Mouse (Mus musculus) MEL (cell line): Measurements from ENCODE around the gene Hsd17b3. TPM values are rescaled to one million over a fixed set of nuclear protein-coding genes. Genes with fewer than 3 reads are reported as not detected.
A peak's percentile ranks its signal among the peaks of the same experiment; 100 is the strongest.

Source experiments
- DNase-seq: peaks from one replicate; pipeline ENCODE4 v3.0.0; 2011; ENCODE audit warnings: low read depth, low spot score
- H3K27ac ChIP-seq: 2 replicates; pipeline ENCODE4 v1.5.1; 2012; ENCODE audit warnings: low read depth, mild to moderate bottlenecking, control low read depth, low read length, moderate library complexity; ENCODE audit not compliant: control insufficient read depth
- H3K27me3 ChIP-seq, 2 experiments: fragments of 150-350 bp in 1 of 2; sonication (generic) in 1 of 2; 2 replicates each; pipeline ENCODE4 v1.6.1; 2012; ENCODE audit warnings: low read length in 2 of 2, mild to moderate bottlenecking in 2 of 2, improper control_type of control experiment in 1 of 2, moderate library complexity in 1 of 2; ENCODE audit not compliant: insufficient read depth in 2 of 2, control insufficient read depth in 1 of 2
- H3K36me3 ChIP-seq, 2 experiments: 2 replicates each; pipeline ENCODE4 v1.6.1; 2012 to 2014; ENCODE audit warnings: low read length in 2 of 2, improper control_type of control experiment in 1 of 2, inconsistent platforms in 1 of 2, mild to moderate bottlenecking in 1 of 2; ENCODE audit not compliant: insufficient read depth in 2 of 2, control insufficient read depth in 1 of 2
- H3K4me1 ChIP-seq, 2 experiments: fragments of 150-350 bp in 1 of 2; sonication (generic) in 1 of 2; 2 replicates each; pipeline ENCODE4 v1.6.1; 2012; ENCODE audit warnings: low read length in 2 of 2, improper control_type of control experiment in 1 of 2, mild to moderate bottlenecking in 1 of 2; ENCODE audit not compliant: insufficient read depth in 2 of 2, control insufficient read depth in 1 of 2
- H3K4me3 ChIP-seq, 2 experiments: fragments of 150-350 bp in 1 of 2; sonication (generic) in 1 of 2; 2 replicates each; pipeline ENCODE4 v1.5.1; 2012; ENCODE audit warnings: low read depth in 2 of 2, low read length in 2 of 2, mild to moderate bottlenecking in 2 of 2, moderate library complexity in 2 of 2, control low read depth in 1 of 2, improper control_type of control experiment in 1 of 2; ENCODE audit not compliant: control insufficient read depth in 1 of 2, insufficient read depth in 1 of 2
- H3K79me2 ChIP-seq: 2 replicates; pipeline ENCODE4 v1.6.1; 2012; ENCODE audit warnings: mild to moderate bottlenecking, low read length, moderate library complexity; ENCODE audit not compliant: control insufficient read depth, poor library complexity, insufficient read depth
- H3K9ac ChIP-seq: 2 replicates; pipeline ENCODE4 v1.6.1; 2012; ENCODE audit warnings: low read depth, mild to moderate bottlenecking, control low read depth, low read length, moderate library complexity; ENCODE audit not compliant: control insufficient read depth, poor library complexity, severe bottlenecking
- H3K9me3 ChIP-seq: fragments of 150-350 bp; sonication (generic); replicated peaks from 2 replicates; pipeline ENCODE4 v1.6.1; 2012; ENCODE audit warnings: mild to moderate bottlenecking, low read length, improper control_type of control experiment, moderate library complexity; ENCODE audit not compliant: insufficient read depth
- BHLHE40 ChIP-seq: IDR thresholded peaks from 2 replicates; pipeline ENCODE4 v1.6.1; 2012; ENCODE audit warnings: low read depth, mild to moderate bottlenecking, inconsistent platforms, low read length, improper control_type of control experiment, borderline replicate concordance
- CHD1 ChIP-seq: IDR thresholded peaks from 2 replicates; pipeline ENCODE4 v1.6.1; 2012; ENCODE audit warnings: low read depth, mild to moderate bottlenecking, inconsistent platforms, low read length, improper control_type of control experiment
- CHD2 ChIP-seq: IDR thresholded peaks from 2 replicates; pipeline ENCODE4 v1.6.1; 2011; ENCODE audit warnings: low read length, improper control_type of control experiment
- CTCF ChIP-seq, 3 experiments: IDR thresholded peaks in 2 of 3; conservative IDR thresholded peaks in 1 of 3; 2 replicates each; pipeline ENCODE4 v1.5.1; 2011 to 2012; ENCODE audit warnings: low read length in 3 of 3, low read depth in 2 of 3, mild to moderate bottlenecking in 2 of 3, improper control_type of control experiment in 1 of 3, inconsistent platforms in 1 of 3, mixed read lengths in 1 of 3, moderate library complexity in 1 of 3; ENCODE audit not compliant: control insufficient read depth in 1 of 3, insufficient read depth in 1 of 3, poor library complexity in 1 of 3, severe bottlenecking in 1 of 3
- E2F4 ChIP-seq: IDR thresholded peaks from 2 replicates; pipeline ENCODE4 v1.6.1; 2011; ENCODE audit warnings: low read depth, low read length, improper control_type of control experiment, borderline replicate concordance
- EP300 ChIP-seq, 2 experiments: IDR thresholded peaks; 2 replicates each; pipeline ENCODE4 v1.6.1; 2011; ENCODE audit warnings: improper control_type of control experiment in 2 of 2, low read length in 2 of 2, low read depth in 1 of 2, mild to moderate bottlenecking in 1 of 2
- ETS1 ChIP-seq: IDR thresholded peaks from 2 replicates; pipeline ENCODE4 v1.6.1; 2012; ENCODE audit warnings: low read depth, mild to moderate bottlenecking, inconsistent platforms, low read length, improper control_type of control experiment, moderate library complexity
- GABPA ChIP-seq: IDR thresholded peaks from 2 replicates; pipeline ENCODE4 v1.6.1; 2012; ENCODE audit warnings: low read depth, mild to moderate bottlenecking, inconsistent platforms, low read length, improper control_type of control experiment, moderate library complexity
- GATA1 ChIP-seq: IDR thresholded peaks from 2 replicates; pipeline ENCODE4 v1.6.1; 2011; ENCODE audit warnings: low read depth, low read length, improper control_type of control experiment
- HCFC1 ChIP-seq: IDR thresholded peaks from 2 replicates; pipeline ENCODE4 v1.6.1; 2012; ENCODE audit warnings: low read depth, mild to moderate bottlenecking, inconsistent platforms, low read length, improper control_type of control experiment, moderate library complexity
- JUND ChIP-seq: IDR thresholded peaks from 2 replicates; pipeline ENCODE4 v1.6.1; 2011; ENCODE audit warnings: low read depth, mild to moderate bottlenecking, improper control_type of control experiment, low read length
- KAT2A ChIP-seq: conservative IDR thresholded peaks from 2 replicates; pipeline ENCODE4 v1.6.1; 2012; ENCODE audit warnings: low read depth, low read length, improper control_type of control experiment, inconsistent platforms
- MAFK ChIP-seq: IDR thresholded peaks from 2 replicates; pipeline ENCODE4 v1.6.1; 2011; ENCODE audit warnings: low read depth, mild to moderate bottlenecking, low read length, improper control_type of control experiment, borderline replicate concordance
- MAX ChIP-seq: IDR thresholded peaks from 2 replicates; pipeline ENCODE4 v1.6.1; 2011; ENCODE audit warnings: low read length, improper control_type of control experiment
- MAZ ChIP-seq: IDR thresholded peaks from 2 replicates; pipeline ENCODE4 v1.6.1; 2012; ENCODE audit warnings: low read depth, mild to moderate bottlenecking, inconsistent platforms, low read length, improper control_type of control experiment
- MEF2A ChIP-seq: IDR thresholded peaks from 2 replicates; pipeline ENCODE4 v1.6.1; 2014; ENCODE audit warnings: low read depth, mild to moderate bottlenecking, inconsistent platforms, low read length, improper control_type of control experiment; ENCODE audit not compliant: poor library complexity, insufficient replicate concordance, severe bottlenecking; ENCODE audit errors: extremely low read depth
- MXI1 ChIP-seq: IDR thresholded peaks from 2 replicates; pipeline ENCODE4 v1.6.1; 2011; ENCODE audit warnings: mild to moderate bottlenecking, low read depth, low read length, improper control_type of control experiment
- MYB ChIP-seq: IDR thresholded peaks from 2 replicates; pipeline ENCODE4 v1.6.1; 2011; ENCODE audit warnings: mild to moderate bottlenecking, low read depth, low read length, improper control_type of control experiment
- MYC ChIP-seq: IDR thresholded peaks from 2 replicates; pipeline ENCODE4 v1.6.1; 2011; ENCODE audit warnings: low read depth, mild to moderate bottlenecking, low read length, improper control_type of control experiment, moderate library complexity
- NELFE ChIP-seq: IDR thresholded peaks from 2 replicates; pipeline ENCODE4 v1.6.1; 2011; ENCODE audit warnings: low read depth, low read length, improper control_type of control experiment
- NRF1 ChIP-seq: IDR thresholded peaks from 2 replicates; pipeline ENCODE4 v1.6.1; 2014; ENCODE audit warnings: low read depth, mild to moderate bottlenecking, inconsistent platforms, low read length, improper control_type of control experiment, moderate library complexity; ENCODE audit not compliant: poor library complexity, insufficient read depth, severe bottlenecking
- POLR2A ChIP-seq, 2 experiments: IDR thresholded peaks; 2 replicates each; pipeline ENCODE4 v1.6.1; 2011 to 2012; ENCODE audit warnings: low read length in 2 of 2, mild to moderate bottlenecking in 2 of 2, control low read depth in 1 of 2, improper control_type of control experiment in 1 of 2, low read depth in 1 of 2, moderate library complexity in 1 of 2; ENCODE audit not compliant: control insufficient read depth in 1 of 2, insufficient read depth in 1 of 2, poor library complexity in 1 of 2
- POLR2AphosphoS2 ChIP-seq: IDR thresholded peaks from 2 replicates; pipeline ENCODE4 v1.6.1; 2011; ENCODE audit warnings: low read length, improper control_type of control experiment
- POLR2AphosphoS5 ChIP-seq: IDR thresholded peaks from 2 replicates; pipeline ENCODE4 v1.6.1; 2012; ENCODE audit warnings: low read depth, borderline replicate concordance, mild to moderate bottlenecking, inconsistent platforms, low read length, moderate library complexity, mixed read lengths
- RCOR1 ChIP-seq: IDR thresholded peaks from 2 replicates; pipeline ENCODE4 v1.6.1; 2012; ENCODE audit warnings: low read depth, mild to moderate bottlenecking, inconsistent platforms, low read length, improper control_type of control experiment
- SIN3A ChIP-seq: IDR thresholded peaks from 2 replicates; pipeline ENCODE4 v1.6.1; 2012; ENCODE audit warnings: low read length, improper control_type of control experiment, inconsistent platforms
- SMC3 ChIP-seq: IDR thresholded peaks from 2 replicates; pipeline ENCODE4 v1.6.1; 2011; ENCODE audit warnings: low read depth, low read length, improper control_type of control experiment
- TAL1 ChIP-seq: IDR thresholded peaks from 2 replicates; pipeline ENCODE4 v1.6.1; 2012; ENCODE audit warnings: mild to moderate bottlenecking, inconsistent platforms, low read length, moderate library complexity, mixed read lengths
- TBP ChIP-seq: IDR thresholded peaks from 2 replicates; pipeline ENCODE4 v1.8.0; 2011; ENCODE audit warnings: low read depth, low read length, improper control_type of control experiment
- TCF12 ChIP-seq: IDR thresholded peaks from 2 replicates; pipeline ENCODE4 v1.6.1; 2014; ENCODE audit warnings: low read depth, mild to moderate bottlenecking, inconsistent platforms, low read length, improper control_type of control experiment, moderate library complexity
- UBTF ChIP-seq: IDR thresholded peaks from 2 replicates; pipeline ENCODE4 v1.6.1; 2012; ENCODE audit warnings: low read depth, mild to moderate bottlenecking, inconsistent platforms, low read length, improper control_type of control experiment, moderate library complexity, borderline replicate concordance; ENCODE audit not compliant: insufficient read depth
- USF2 ChIP-seq, 2 experiments: IDR thresholded peaks; 2 replicates each; pipeline ENCODE4 v1.6.1; 2011 to 2012; ENCODE audit warnings: improper control_type of control experiment in 2 of 2, low read length in 2 of 2, borderline replicate concordance in 1 of 2, inconsistent platforms in 1 of 2, low read depth in 1 of 2, mild to moderate bottlenecking in 1 of 2; ENCODE audit not compliant: insufficient read depth in 1 of 2
- ZC3H11A ChIP-seq: IDR thresholded peaks from 2 replicates; pipeline ENCODE4 v1.6.1; 2012; ENCODE audit warnings: low read depth, mild to moderate bottlenecking, inconsistent platforms, low read length, improper control_type of control experiment
- ZKSCAN1 ChIP-seq: IDR thresholded peaks from 2 replicates; pipeline ENCODE4 v1.6.1; 2012; ENCODE audit warnings: low read depth, mild to moderate bottlenecking, inconsistent platforms, low read length, improper control_type of control experiment, moderate library complexity
- ZMIZ1 ChIP-seq: IDR thresholded peaks from 2 replicates; pipeline ENCODE4 v1.6.1; 2012; ENCODE audit warnings: low read depth, mild to moderate bottlenecking, inconsistent platforms, low read length, improper control_type of control experiment, moderate library complexity
- ZNF384 ChIP-seq: IDR thresholded peaks from 2 replicates; pipeline ENCODE4 v1.6.1; 2012; ENCODE audit warnings: low read depth, mild to moderate bottlenecking, inconsistent platforms, low read length, improper control_type of control experiment
- polyA plus RNA-seq, 2 experiments: library from polyadenylated mRNA; stranded (reverse) in 1 of 2; unstranded in 1 of 2; fragments of >175 nt in 1 of 2; fragments of >200 nt in 1 of 2; gene quantifications; 2 replicates each; pipeline versions ENCODE4 v1.2.1 to v1.2.4; 2012; ENCODE audit warnings: low replicate concordance in 2 of 2, low read depth in 1 of 2; ENCODE audit not compliant: insufficient read length in 2 of 2, insufficient read depth in 1 of 2, missing spikeins in 1 of 2
- total RNA-seq: library from RNA; depleted of rRNA; stranded (reverse); fragments of 300-350 nt; gene quantifications from 2 replicates; pipeline ENCODE4 v1.2.3, GENCODE M21; 2012

Gene Hsd17b3
- total and polyA plus RNA-seq, 3 experiments = not detected

- Histone ChIP-seq H3K27me3 (no peaks in the 10 kb centered on the region), H3K36me3 (peaks cover 5% of the 10 kb centered on the region in 2 experiments), H3K4me3 (peak within 1 kb of the TSS; percentile 87 to 89), H3K27ac (peak within 1 kb of the TSS; percentile 66), H3K79me2 (peaks cover 2% of the 10 kb centered on the region; the same call in 1 of the 2 replicates), H3K4me1 (peaks cover 5 to 8% of the 10 kb centered on the region in 2 experiments), H3K9me3 (no peaks in the 10 kb centered on the region), H3K9ac (peak within 1 kb of the TSS; percentile 80)
- DNase-seq = peak; percentile 72
- TF ChIP-seq MAFK (no peak), ZMIZ1 (no peak; the same call in 1 of the 2 replicates), ETS1 (no peak; the same call in 1 of the 2 replicates), MYB (no peak), GABPA (no peak), MAZ (0 out of 2 replicates have a peak, but pooled peaks have one; percentile 58), MAX (no peak), KAT2A (no peak), NRF1 (no peak), RCOR1 (no peak), HCFC1 (0 out of 2 replicates have a peak, but pooled peaks have one; percentile 24), USF2 (IDR thresholded peaks at IDR 0.05; ENCODE audit: borderline replicate concordance in 1 of 2, insufficient read depth in 1 of 2, low read depth in 1 of 2, low read length in 2 of 2) (no peak), POLR2AphosphoS5 (no peak), MYC (0 out of 2 replicates have a peak, but pooled peaks have one; percentile 11), ZNF384 (no peak), NELFE (peak; percentile 52), MXI1 (peak; percentile 22; the same call in 1 of the 2 replicates), POLR2AphosphoS2 (peak; percentile 62), BHLHE40 (no peak), TAL1 (no peak), CHD2 (no peak), UBTF (no peak), E2F4 (no peak), SMC3 (no peak), MEF2A (no peak), JUND (no peak), CHD1 (no peak), TCF12 (no peak), ZKSCAN1 (no peak), POLR2A (IDR thresholded peaks at IDR 0.05; ENCODE audit: control insufficient read depth in 1 of 2, insufficient read depth in 1 of 2, low read depth in 1 of 2, low read length in 2 of 2, poor library complexity in 1 of 2) (peak; percentile 51 to 52; a peak in 2 of 4 replicates), SIN3A (no peak), EP300 (IDR thresholded peaks at IDR 0.05; ENCODE audit: low read depth in 1 of 2, low read length in 2 of 2) (no peak), TBP (no peak), CTCF (IDR thresholded peaks at IDR 0.05 in 2 of 3, conservative IDR thresholded peaks at IDR 0.05 in 1 of 3; ENCODE audit: control insufficient read depth in 1 of 3, insufficient read depth in 1 of 3, low read depth in 2 of 3, low read length in 3 of 3, poor library complexity in 1 of 3, severe bottlenecking in 1 of 3) (no peak), GATA1 (no peak), ZC3H11A (no peak)
These were observed 40.0 kb upstream of the Hsd17b3 start, which contains the start of gene Slc35d2 for GRCm38 (mm10) chr13:64128858-64129615. TSS of gene Slc35d2 (minus strand) at chr13:64129368.
